Mouse (Mus musculus): Measurements from ENCODE around the gene Cyp2b10.
"Not testable (repeated sequence)": the region's sequence is repeated elsewhere in the genome, so short reads cannot be mapped to it uniquely, and the experiment has no call there.

The Cyp2b10 gene

GRCm38 (mm10) chr7:25897411-25897810 is at the start of gene Cyp2b10:
Cyp2b10 (plus strand) TSS chr7:25897620.
- no peak for DNase-seq (ENCODE audit: low spot score in 2 of 2)

GRCm38 (mm10) chr7:25847722-25848443 is 49.5 kb upstream of the Cyp2b10 start:
- DNase-seq (ENCODE audit: low spot score in 2 of 2) = peak; percentile 54 to 85

- DNase-seq (ENCODE audit: low spot score in 2 of 2) = no peak
These were observed 49.0 kb upstream of the Cyp2b10 start for GRCm38 (mm10) chr7:25848444-25848812.

- DNase-seq (ENCODE audit: low spot score in 2 of 2) = peak; percentile 28 to 70
These were observed 42.3 kb upstream of the Cyp2b10 start for GRCm38 (mm10) chr7:25855082-25855481.

- no peak for DNase-seq (ENCODE audit: low spot score in 2 of 2)
These were observed 37.2 kb upstream of the Cyp2b10 start for GRCm38 (mm10) chr7:25859962-25860870.

- no peak for DNase-seq (ENCODE audit: low spot score in 2 of 2)
These were observed 35.1 kb upstream of the Cyp2b10 start for GRCm38 (mm10) chr7:25862365-25862764.

GRCm38 (mm10) chr7:25863756-25864155 is 33.7 kb upstream of the Cyp2b10 start:
- no peak for DNase-seq (ENCODE audit: low spot score in 2 of 2)

GRCm38 (mm10) chr7:25864861-25865260 is 32.6 kb upstream of the Cyp2b10 start:
- no peak for DNase-seq (ENCODE audit: low spot score in 2 of 2)

GRCm38 (mm10) chr7:25869789-25870188 is 27.6 kb upstream of the Cyp2b10 start:
- no peak for DNase-seq (ENCODE audit: low spot score in 2 of 2)

- DNase-seq (ENCODE audit: low spot score in 2 of 2) = no peak
These were observed 24.8 kb upstream of the Cyp2b10 start for GRCm38 (mm10) chr7:25872624-25873023.

- no peak for DNase-seq (ENCODE audit: low spot score in 2 of 2)
These were observed 18.7 kb upstream of the Cyp2b10 start for GRCm38 (mm10) chr7:25878735-25879134.

- not testable (repeated sequence) for DNase-seq (ENCODE audit: low spot score in 2 of 2)
These were observed 16.7 kb upstream of the Cyp2b10 start for GRCm38 (mm10) chr7:25880721-25881120.

- DNase-seq (ENCODE audit: low spot score in 2 of 2) = no peak
These were observed 13.1 kb upstream of the Cyp2b10 start for GRCm38 (mm10) chr7:25884272-25884671.

- no peak for DNase-seq (ENCODE audit: low spot score in 2 of 2)
These were observed 9.7 kb upstream of the Cyp2b10 start for GRCm38 (mm10) chr7:25887758-25888157.

- no peak for DNase-seq (ENCODE audit: low spot score in 2 of 2)
These were observed 4.3 kb upstream of the Cyp2b10 start for GRCm38 (mm10) chr7:25893159-25893558.

- DNase-seq (ENCODE audit: low spot score in 2 of 2) = no peak
These were observed 2.3 kb upstream of the Cyp2b10 start for GRCm38 (mm10) chr7:25895162-25895561.

GRCm38 (mm10) chr7:25898064-25898463 is 644 bp downstream of the Cyp2b10 start:
- no peak for DNase-seq (ENCODE audit: low spot score in 2 of 2)

- no peak for DNase-seq (ENCODE audit: low spot score in 2 of 2)
These were observed 4.8 kb downstream of the Cyp2b10 start for GRCm38 (mm10) chr7:25902061-25902690.

- DNase-seq (ENCODE audit: low spot score in 2 of 2) = no peak
These were observed 5.7 kb downstream of the Cyp2b10 start for GRCm38 (mm10) chr7:25903156-25903555.

GRCm38 (mm10) chr7:25904066-25904465 is 6.6 kb downstream of the Cyp2b10 start:
- peak in 1 of 2 experiments; percentile 29 for DNase-seq (ENCODE audit: low spot score in 2 of 2)

- DNase-seq (ENCODE audit: low spot score in 2 of 2) = no peak
These were observed 7.1 kb downstream of the Cyp2b10 start for GRCm38 (mm10) chr7:25904489-25904888.

- no peak for DNase-seq (ENCODE audit: low spot score in 2 of 2)
These were observed 10.0 kb downstream of the Cyp2b10 start for GRCm38 (mm10) chr7:25907380-25907779.

Measured in spleen, postnatal 10 days (tissue).